Mouse (Mus musculus): ENCODE measurements around the gene Rab13.

DNA sequence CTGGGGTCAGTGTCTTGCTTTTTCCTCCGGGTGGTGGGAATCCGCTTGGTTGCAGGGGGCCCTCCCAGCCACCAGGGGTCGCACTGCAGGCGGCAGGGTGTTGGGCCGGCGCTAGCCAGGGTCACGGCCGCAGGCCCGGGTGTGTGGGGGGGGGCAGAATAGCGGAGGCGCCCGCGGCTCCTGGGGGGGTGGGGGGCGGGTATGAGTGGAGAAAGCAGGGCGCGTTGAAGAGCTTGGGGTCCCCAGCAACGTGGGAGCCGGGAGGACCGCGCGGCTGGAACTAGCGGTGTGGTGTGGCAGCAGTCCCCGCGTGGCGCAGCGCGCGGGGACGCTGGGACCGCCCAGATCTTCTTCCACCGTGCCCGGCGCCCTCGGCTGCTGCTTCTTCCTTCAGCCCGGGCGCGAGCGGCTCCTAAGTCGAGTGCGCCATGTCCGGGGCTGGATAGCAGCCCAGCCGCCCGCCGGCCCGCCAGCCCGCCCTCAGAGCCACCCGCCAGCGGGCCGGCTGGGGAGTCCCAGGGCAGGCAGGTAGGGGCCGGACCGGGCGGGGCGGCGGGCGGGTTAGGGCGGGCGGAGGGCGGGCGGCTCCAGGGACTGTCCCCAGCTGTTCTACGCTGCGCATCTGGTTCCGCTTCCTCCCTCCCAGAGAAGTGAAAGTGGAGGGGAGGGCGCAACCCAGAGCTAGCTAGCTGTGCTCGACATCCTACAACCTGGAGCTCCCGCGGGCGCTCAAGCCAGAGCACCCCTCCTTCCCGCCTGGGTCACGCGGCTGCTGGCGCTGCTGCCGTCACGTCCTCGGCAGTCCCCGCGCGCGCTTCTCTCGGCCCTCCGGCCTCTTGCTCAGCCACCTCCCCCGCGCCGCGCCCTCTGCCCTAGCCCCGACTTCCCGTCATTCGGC, 51.8 kb downstream of the Rab13 start, which contains the start of gene Dennd4b:
- peak; percentile 76 for TF ChIP-seq CTCF (conservative IDR thresholded peaks at IDR 0.05; ENCODE audit: insufficient read depth, insufficient read length, low read depth, low read length)
- peak; percentile 43 for TF ChIP-seq POLR2A (IDR thresholded peaks at IDR 0.05; ENCODE audit: low read depth, low read length)

Data from kidney, adult 2 months (tissue).